Mouse (Mus musculus) intestine, embryonic 15.5 days (tissue): ENCODE measurements at regions not wholly inside any gene's neighbourhood (a gene's known extent, or its start where the extent isn't known, plus 50 kb on each side); places are given as distances from the start of the nearest gene placed in this dataset.
A peak's percentile ranks its signal among the peaks of the same experiment; 100 is the strongest.

Source experiments
- ATAC-seq: fragments of 200-750 bp; cut with Nextera tagmentation; 2 replicates; pipeline ENCODE4 v1.8.0; 2017; ENCODE audit warnings: moderate TSS enrichment, moderate library complexity
- H3K27ac ChIP-seq: fragments of 300-500 bp; sonication (generic); 2 replicates; pipeline ENCODE4 v1.5.1; 2015; ENCODE audit warnings: mild to moderate bottlenecking, inconsistent platforms
- H3K27me3 ChIP-seq: fragments of 300-500 bp; sonication (generic); replicated peaks from 2 replicates; pipeline ENCODE4 v1.6.1; 2015; ENCODE audit warnings: inconsistent platforms
- H3K36me3 ChIP-seq: fragments of 300-500 bp; sonication (generic); 2 replicates; pipeline ENCODE4 v1.6.1; 2015; ENCODE audit warnings: inconsistent platforms
- H3K4me1 ChIP-seq: fragments of 300-500 bp; sonication (generic); replicated peaks from 2 replicates; pipeline ENCODE4 v1.6.1; 2015; ENCODE audit warnings: inconsistent platforms
- H3K4me2 ChIP-seq: fragments of 300-500 bp; sonication (generic); replicated peaks from 2 replicates; pipeline ENCODE4 v1.6.1; 2015; ENCODE audit warnings: mild to moderate bottlenecking, inconsistent platforms
- H3K4me3 ChIP-seq: fragments of 300-500 bp; sonication (generic); replicated peaks from 2 replicates; pipeline ENCODE4 v1.5.1; 2015; ENCODE audit warnings: inconsistent platforms
- H3K9ac ChIP-seq: fragments of 300-500 bp; sonication (generic); 2 replicates; pipeline ENCODE4 v1.6.1; 2015; ENCODE audit warnings: inconsistent platforms
- H3K9me3 ChIP-seq: fragments of 300-500 bp; sonication (generic); 2 replicates; pipeline ENCODE4 v1.6.1; 2016; ENCODE audit warnings: inconsistent platforms
- WGBS: fragments of 180-500 bp; shearing (Covaris S2); methylation state at CpG from one replicate; pipeline ENCODE4 v1.1.7; 2015; 5-methylcytosine and 5-hydroxymethylcytosine counted together

- H3K9me3 ChIP-seq = no peaks in the 10 kb centered on the region
- no peak overlapping the region for H3K4me3 ChIP-seq
- no peaks in the 10 kb centered on the region for H3K36me3 ChIP-seq
- WGBS = 59% methylated on average over 2 of the region's 2 CpGs
- H3K4me1 ChIP-seq = no peaks in the 10 kb centered on the region
- H3K27ac ChIP-seq = no peak overlapping the region
- ATAC-seq = peak; percentile 91
- H3K4me2 ChIP-seq = no peak overlapping the region
- no peak overlapping the region for H3K9ac ChIP-seq
- no peaks in the 10 kb centered on the region for H3K27me3 ChIP-seq
Measured at GRCm38 (mm10) chr17:77452085-77452484, 748.0 kb upstream of the Crim1 start.

GRCm38 (mm10) chr17:77469678-77470077 is 730.4 kb upstream of the Crim1 start:
- 73% methylated on average over 3 of the region's 3 CpGs for WGBS
- Histone ChIP-seq H3K27ac (no peak overlapping the region), H3K36me3 (no peaks in the 10 kb centered on the region), H3K4me1 (no peaks in the 10 kb centered on the region), H3K4me2 (no peak overlapping the region), H3K27me3 (no peaks in the 10 kb centered on the region), H3K9ac (no peak overlapping the region), H3K4me3 (no peak overlapping the region), H3K9me3 (no peaks in the 10 kb centered on the region)
- ATAC-seq = no peak

GRCm38 (mm10) chr17:77470195-77470594 is 729.9 kb upstream of the Crim1 start:
- no peak for ATAC-seq
- Histone ChIP-seq H3K4me2 (no peak overlapping the region), H3K9ac (no peak overlapping the region), H3K4me1 (no peaks in the 10 kb centered on the region), H3K9me3 (no peaks in the 10 kb centered on the region), H3K27ac (no peak overlapping the region), H3K36me3 (no peaks in the 10 kb centered on the region), H3K4me3 (no peak overlapping the region), H3K27me3 (no peaks in the 10 kb centered on the region)
- 78% methylated on average over 1 of the region's 1 CpGs for WGBS

DNA sequence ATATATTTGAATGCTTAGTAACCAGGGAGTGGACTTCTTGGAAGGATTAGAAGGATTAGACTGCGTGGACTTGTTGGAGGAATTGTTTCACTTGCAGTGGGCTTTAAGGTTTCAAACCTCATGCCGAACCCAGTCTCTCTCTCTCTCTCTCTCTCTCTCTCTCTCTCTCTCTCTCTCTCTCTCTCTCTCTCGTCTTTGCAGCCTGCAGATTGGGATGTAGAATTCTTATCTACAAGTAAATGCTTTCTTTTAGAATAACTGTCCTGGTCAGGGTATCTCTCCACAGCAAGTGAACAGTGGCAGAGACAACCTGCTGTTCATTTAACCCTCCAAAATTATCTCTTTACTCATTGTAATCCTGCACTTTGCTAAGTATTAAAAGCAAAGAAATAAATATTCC is 728.1 kb upstream of the Crim1 start:
- H3K9ac ChIP-seq = no peak overlapping the region
- WGBS = 68% methylated on average over 3 of the region's 3 CpGs
- ATAC-seq = no peak
- no peaks in the 10 kb centered on the region for H3K36me3 ChIP-seq
- H3K27me3 ChIP-seq = no peaks in the 10 kb centered on the region
- no peaks in the 10 kb centered on the region for H3K4me1 ChIP-seq
- H3K27ac ChIP-seq = no peak overlapping the region
- H3K4me2 ChIP-seq = no peak overlapping the region
- no peak overlapping the region for H3K4me3 ChIP-seq
- H3K9me3 ChIP-seq = no peaks in the 10 kb centered on the region
